Mouse (Mus musculus) G1E (cell line): ENCODE results near the gene Stxbp3.

Experiments used
- CTCF ChIP-seq: IDR thresholded peaks from 2 replicates; pipeline ENCODE4 v1.5.1; 2012; ENCODE audit warnings: low read depth, low read length, inconsistent platforms, mixed read lengths
- GATA1 ChIP-seq: IDR thresholded peaks from 2 replicates; pipeline ENCODE4 v1.6.1; 2012; ENCODE audit warnings: borderline replicate concordance, low read length, inconsistent platforms, mixed read lengths
- POLR2AphosphoS5 ChIP-seq: IDR thresholded peaks from 2 replicates; pipeline ENCODE4 v1.6.1; 2012; ENCODE audit warnings: low read depth, low read length, inconsistent platforms; ENCODE audit not compliant: insufficient replicate concordance
- TAL1 ChIP-seq: conservative IDR thresholded peaks from 2 replicates; pipeline ENCODE4 v1.6.1; 2012; ENCODE audit warnings: low read depth, low read length, inconsistent platforms, mixed read lengths

DNA sequence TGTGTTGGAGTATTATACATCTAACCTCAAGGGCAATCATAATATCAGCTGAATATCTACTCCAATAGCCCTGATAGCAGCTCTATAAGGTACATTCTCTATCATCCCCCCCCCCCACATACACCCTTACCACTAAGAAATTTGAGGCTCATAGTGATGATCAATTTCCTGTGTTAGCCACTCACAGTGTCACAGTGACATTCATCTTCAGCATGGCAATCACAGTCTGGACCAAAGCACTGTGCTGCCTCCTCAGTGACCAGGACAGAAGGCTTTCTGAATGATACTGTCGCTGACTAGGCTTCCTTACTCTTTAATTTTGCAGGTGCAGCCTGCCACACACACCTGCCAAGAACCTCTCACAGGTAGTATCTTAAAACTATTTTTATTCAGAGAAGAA, 84.2 kb downstream of the Stxbp3 start:
- TF ChIP-seq CTCF = no peak
- TF ChIP-seq GATA1 = no peak
- TF ChIP-seq TAL1 = no peak
- TF ChIP-seq POLR2AphosphoS5 = no peak
